Mouse (Mus musculus): ENCODE results near the gene Gbp5. TPM values are rescaled to one million over a fixed set of nuclear protein-coding genes. Genes with fewer than 3 reads are reported as not detected.

The Gbp5 gene
- 0.07 TPM in 1 of 2 replicates, not detected in the other for polyA plus RNA-seq (2014; fragmentation: Nextera tagmentation; extraction: Ambion mirVana)

DNA sequence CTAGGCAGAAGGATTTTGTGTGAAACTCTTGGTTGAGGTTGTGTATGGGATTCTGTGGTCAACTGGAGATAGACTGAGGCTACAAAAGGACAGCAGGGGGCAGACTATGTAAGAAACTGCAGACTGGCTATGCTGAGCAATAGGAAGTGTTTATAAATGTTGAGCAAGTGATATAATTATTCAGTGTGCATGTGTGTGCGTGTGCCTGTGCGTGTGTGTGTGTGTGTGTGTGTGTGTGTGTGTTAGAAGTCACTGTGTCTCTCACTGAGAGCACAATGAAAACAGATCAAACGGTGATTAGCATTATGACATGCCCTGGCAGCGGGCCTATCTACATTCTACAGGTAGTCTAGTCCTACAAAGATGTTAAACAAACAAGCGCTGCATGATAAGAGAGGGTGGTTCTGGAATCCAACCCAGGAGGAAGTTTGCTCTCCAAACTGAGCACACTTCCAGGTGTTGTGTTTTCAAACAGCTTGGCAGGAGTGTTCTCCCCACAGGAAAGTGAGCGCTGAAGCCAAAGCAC, at the start of gene Gbp5:
Gene Gbp5 (plus strand): TSS at position 443 of the 526 bp plus-strand sequence.
- ATAC-seq (ENCODE audit: insufficient number of reproducible peaks, insufficient read depth, low FRiP score, low read depth), result peak; percentile 89
- H3K9ac ChIP-seq (replicated peaks; ENCODE audit: low read depth, low read length), result no peak within 1 kb of the TSS
- no peak within 1 kb of the TSS for H3K4me2 ChIP-seq (replicated peaks; ENCODE audit: low read depth, low read length)
- WGBS, result 49% methylated on average over 6 of the region's 6 CpGs
- no peak within 1 kb of the TSS for H3K27ac ChIP-seq (ENCODE audit: low read length)
- no peak within 1 kb of the TSS for H3K4me3 ChIP-seq (ENCODE audit: low read depth, low read length)
- H3K4me1 ChIP-seq (ENCODE audit: control insufficient read depth, insufficient read depth, low read length), result 0 out of 2 replicates have a peak, but pooled peaks cover 3% of the 10 kb centered on the region
- no peaks in the 10 kb centered on the region for H3K36me3 ChIP-seq (ENCODE audit: control insufficient read depth, insufficient read depth, low read length)
- no peaks in the 10 kb centered on the region for H3K9me3 ChIP-seq (ENCODE audit: control insufficient read depth, low read depth, low read length)
- no peaks in the 10 kb centered on the region for H3K27me3 ChIP-seq (ENCODE audit: control insufficient read depth, insufficient read depth, low read length)

DNA sequence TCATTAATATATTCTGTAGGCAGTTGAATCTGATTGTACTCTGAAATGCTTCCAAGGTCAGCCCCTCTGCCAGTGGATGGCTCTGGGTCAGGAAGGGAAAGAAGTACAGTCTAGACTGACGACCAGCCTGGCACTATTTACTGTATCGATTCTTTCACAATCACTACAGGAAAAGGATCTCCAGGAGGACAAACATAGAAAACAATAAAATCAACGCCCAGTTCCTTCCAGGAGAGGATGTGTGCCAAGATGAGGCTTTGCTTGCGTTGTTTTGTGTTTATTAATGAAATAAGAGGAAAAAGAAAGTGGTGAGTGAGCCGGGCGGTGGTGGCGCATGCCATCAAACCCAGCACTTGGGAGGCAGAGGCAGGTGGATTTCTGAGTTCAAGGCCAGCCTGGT, 39.6 kb upstream of the Gbp5 start:
- ATAC-seq (ENCODE audit: insufficient number of reproducible peaks, insufficient read depth, low FRiP score, low read depth), result no peak
- WGBS, result 79% methylated on average over 7 of the region's 7 CpGs
- H3K4me2 ChIP-seq (replicated peaks; ENCODE audit: low read depth, low read length), result no peak overlapping the region
- H3K4me3 ChIP-seq (ENCODE audit: low read depth, low read length), result no peak overlapping the region
- no peaks in the 10 kb centered on the region for H3K4me1 ChIP-seq (ENCODE audit: control insufficient read depth, insufficient read depth, low read length)
- H3K27ac ChIP-seq (ENCODE audit: low read length), result no peak overlapping the region
- no peak overlapping the region for H3K9ac ChIP-seq (replicated peaks; ENCODE audit: low read depth, low read length)
- H3K36me3 ChIP-seq (ENCODE audit: control insufficient read depth, insufficient read depth, low read length), result no peaks in the 10 kb centered on the region
- H3K27me3 ChIP-seq (ENCODE audit: control insufficient read depth, insufficient read depth, low read length), result no peaks in the 10 kb centered on the region
- H3K9me3 ChIP-seq (ENCODE audit: control insufficient read depth, low read depth, low read length), result no peaks in the 10 kb centered on the region

DNA sequence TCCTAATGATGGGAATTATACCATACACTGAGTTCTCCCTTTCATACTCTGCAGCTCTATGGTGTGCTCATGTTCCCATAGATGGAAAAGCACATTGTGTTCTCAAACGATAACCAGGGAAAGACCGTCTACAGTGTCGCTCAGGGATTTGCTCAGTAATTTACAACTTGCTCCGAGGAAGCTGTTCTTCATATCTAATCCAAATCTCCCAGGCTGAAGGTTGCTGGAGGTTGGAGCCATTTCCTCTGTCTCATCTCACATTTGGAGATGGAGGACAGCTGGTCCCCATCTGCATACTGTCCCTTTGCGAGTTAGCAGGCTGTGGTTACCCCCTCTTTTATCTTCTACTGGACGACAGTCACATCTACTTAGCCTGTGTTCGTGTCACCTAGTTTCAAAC, 34.5 kb upstream of the Gbp5 start:
- Histone ChIP-seq H3K27ac (ENCODE audit: low read length) (no peak overlapping the region), H3K9ac (replicated peaks; ENCODE audit: low read depth, low read length) (no peak overlapping the region), H3K9me3 (ENCODE audit: control insufficient read depth, low read depth, low read length) (no peaks in the 10 kb centered on the region), H3K4me3 (ENCODE audit: low read depth, low read length) (no peak overlapping the region), H3K4me1 (ENCODE audit: control insufficient read depth, insufficient read depth, low read length) (no peaks in the 10 kb centered on the region), H3K4me2 (replicated peaks; ENCODE audit: low read depth, low read length) (no peak overlapping the region), H3K27me3 (ENCODE audit: control insufficient read depth, insufficient read depth, low read length) (no peaks in the 10 kb centered on the region), H3K36me3 (ENCODE audit: control insufficient read depth, insufficient read depth, low read length) (no peaks in the 10 kb centered on the region)
- ATAC-seq (ENCODE audit: insufficient number of reproducible peaks, insufficient read depth, low FRiP score, low read depth), result no peak
- WGBS, result 40% methylated on average over 7 of the region's 7 CpGs

DNA sequence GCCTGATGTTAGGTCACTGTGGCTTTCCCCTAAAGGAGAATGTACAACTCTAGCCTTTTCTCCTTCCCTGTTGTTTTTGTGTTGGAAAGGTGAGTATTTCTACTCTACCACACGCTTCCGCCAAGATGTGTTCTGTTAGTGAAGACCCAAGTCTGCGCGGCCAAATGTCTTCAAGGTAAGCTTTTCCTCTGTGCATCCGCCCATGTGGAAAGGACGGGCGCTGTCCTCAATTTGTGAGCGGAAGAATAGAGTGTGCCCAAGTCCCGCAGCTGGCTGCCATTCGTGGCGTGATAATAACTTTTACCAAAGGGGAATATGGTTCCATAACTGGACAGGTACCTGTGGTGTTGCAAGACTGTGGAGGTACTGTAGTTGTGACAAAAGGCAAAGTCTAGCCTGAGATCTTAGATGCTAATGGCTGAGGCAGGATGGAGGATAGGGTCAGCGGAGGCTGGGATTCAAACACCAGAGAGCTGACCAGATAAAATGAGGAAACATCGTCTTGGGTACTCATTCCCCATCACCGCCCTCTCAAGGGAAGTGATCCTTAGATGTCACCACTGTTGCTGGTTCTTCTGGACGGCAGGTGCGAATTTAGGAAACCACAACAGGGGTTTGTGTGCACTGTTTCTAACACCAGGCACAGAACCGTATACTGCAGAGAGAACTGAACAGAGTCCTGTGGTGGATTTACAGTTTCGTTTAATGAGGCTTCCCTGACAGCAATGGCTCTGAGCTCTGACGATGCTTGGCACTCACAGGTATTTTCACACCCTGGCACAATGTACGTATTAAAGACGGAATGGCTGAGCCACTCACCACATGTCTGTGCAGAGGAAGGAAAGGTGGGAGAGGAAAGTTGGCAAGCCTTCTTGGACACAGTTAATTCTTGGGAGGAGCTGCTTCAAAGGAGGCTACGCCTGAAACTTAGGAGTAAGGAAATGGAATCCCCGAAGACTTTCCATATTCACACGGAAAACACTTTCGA, 30.7 kb upstream of the Gbp5 start:
- H3K4me2 ChIP-seq (replicated peaks; ENCODE audit: low read depth, low read length), result no peak overlapping the region
- no peak overlapping the region for H3K4me3 ChIP-seq (ENCODE audit: low read depth, low read length)
- no peaks in the 10 kb centered on the region for H3K27me3 ChIP-seq (ENCODE audit: control insufficient read depth, insufficient read depth, low read length)
- no peak overlapping the region for H3K9ac ChIP-seq (replicated peaks; ENCODE audit: low read depth, low read length)
- no peak overlapping the region for H3K27ac ChIP-seq (ENCODE audit: low read length)
- no peaks in the 10 kb centered on the region for H3K36me3 ChIP-seq (ENCODE audit: control insufficient read depth, insufficient read depth, low read length)
- H3K9me3 ChIP-seq (ENCODE audit: control insufficient read depth, low read depth, low read length), result no peaks in the 10 kb centered on the region
- no peak for ATAC-seq (ENCODE audit: insufficient number of reproducible peaks, insufficient read depth, low FRiP score, low read depth)
- H3K4me1 ChIP-seq (ENCODE audit: control insufficient read depth, insufficient read depth, low read length), result no peaks in the 10 kb centered on the region
- WGBS, result 90% methylated on average over 25 of the region's 25 CpGs

DNA sequence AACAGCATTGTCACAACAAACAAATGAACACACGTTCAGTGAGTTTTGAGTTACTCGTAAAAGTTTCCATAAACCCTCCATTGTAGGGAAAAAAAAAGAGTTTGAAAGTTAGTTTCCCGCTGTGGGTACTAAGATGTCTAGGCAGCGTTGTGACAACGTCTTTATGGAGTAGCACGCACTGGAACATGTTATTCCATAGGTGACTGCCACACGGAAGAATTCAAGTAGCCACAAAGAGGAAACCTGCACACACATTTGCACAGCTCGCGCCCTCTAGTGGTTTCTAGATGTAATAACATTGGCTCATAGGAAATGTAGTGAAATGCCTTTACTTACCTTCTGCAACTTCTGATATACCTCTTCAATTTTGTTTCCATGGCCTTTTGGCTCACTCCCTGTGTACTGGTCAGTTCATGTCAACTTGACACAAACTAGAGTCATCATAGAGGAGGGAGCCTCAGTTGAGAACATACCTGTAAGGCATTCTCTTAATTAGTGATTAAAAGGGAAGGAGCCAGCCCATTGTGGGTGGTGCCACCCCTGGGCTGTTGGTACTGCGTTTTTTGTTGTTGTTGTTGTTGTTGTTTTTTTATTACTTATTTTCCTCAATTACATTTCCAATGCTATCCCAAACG, 19.3 kb upstream of the Gbp5 start:
- no peaks in the 10 kb centered on the region for H3K36me3 ChIP-seq (ENCODE audit: control insufficient read depth, insufficient read depth, low read length)
- no peaks in the 10 kb centered on the region for H3K9me3 ChIP-seq (ENCODE audit: control insufficient read depth, low read depth, low read length)
- no peak overlapping the region for H3K4me3 ChIP-seq (ENCODE audit: low read depth, low read length)
- peak overlapping the region; percentile 24; the same call in 1 of the 2 replicates for H3K4me2 ChIP-seq (replicated peaks; ENCODE audit: low read depth, low read length)
- 22% methylated on average over 11 of the region's 11 CpGs for WGBS
- H3K9ac ChIP-seq (replicated peaks; ENCODE audit: low read depth, low read length), result no peak overlapping the region
- no peaks in the 10 kb centered on the region for H3K4me1 ChIP-seq (ENCODE audit: control insufficient read depth, insufficient read depth, low read length)
- H3K27me3 ChIP-seq (ENCODE audit: control insufficient read depth, insufficient read depth, low read length), result no peaks in the 10 kb centered on the region
- H3K27ac ChIP-seq (ENCODE audit: low read length), result no peak overlapping the region
- no peak for ATAC-seq (ENCODE audit: insufficient number of reproducible peaks, insufficient read depth, low FRiP score, low read depth)

DNA sequence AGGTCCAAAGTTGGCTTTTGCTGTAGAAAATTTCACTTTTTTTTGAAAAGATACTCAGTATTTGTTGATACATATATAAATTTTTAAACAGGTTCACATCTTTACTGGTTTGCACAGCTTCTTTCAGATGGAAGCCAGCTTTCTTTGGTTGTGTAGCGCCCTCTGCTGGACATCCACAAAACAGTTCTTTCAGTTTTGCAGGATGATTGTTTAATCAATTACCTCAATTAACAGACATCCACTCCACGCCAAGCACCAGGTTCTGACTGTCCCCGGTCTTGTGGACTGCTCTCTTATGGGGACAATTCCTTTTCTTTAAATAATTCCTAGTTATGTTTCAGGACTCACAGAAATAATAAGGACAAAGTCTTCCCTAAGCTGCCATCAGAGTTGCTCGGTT, 17.9 kb upstream of the Gbp5 start:
- ATAC-seq (ENCODE audit: insufficient number of reproducible peaks, insufficient read depth, low FRiP score, low read depth), result no peak
- no peak overlapping the region for H3K4me2 ChIP-seq (replicated peaks; ENCODE audit: low read depth, low read length)
- H3K36me3 ChIP-seq (ENCODE audit: control insufficient read depth, insufficient read depth, low read length), result no peaks in the 10 kb centered on the region
- H3K27me3 ChIP-seq (ENCODE audit: control insufficient read depth, insufficient read depth, low read length), result no peaks in the 10 kb centered on the region
- H3K9me3 ChIP-seq (ENCODE audit: control insufficient read depth, low read depth, low read length), result no peaks in the 10 kb centered on the region
- no peak overlapping the region for H3K27ac ChIP-seq (ENCODE audit: low read length)
- WGBS, result 18% methylated on average over 4 of the region's 4 CpGs
- H3K4me3 ChIP-seq (ENCODE audit: low read depth, low read length), result no peak overlapping the region
- no peak overlapping the region for H3K9ac ChIP-seq (replicated peaks; ENCODE audit: low read depth, low read length)
- no peaks in the 10 kb centered on the region for H3K4me1 ChIP-seq (ENCODE audit: control insufficient read depth, insufficient read depth, low read length)

DNA sequence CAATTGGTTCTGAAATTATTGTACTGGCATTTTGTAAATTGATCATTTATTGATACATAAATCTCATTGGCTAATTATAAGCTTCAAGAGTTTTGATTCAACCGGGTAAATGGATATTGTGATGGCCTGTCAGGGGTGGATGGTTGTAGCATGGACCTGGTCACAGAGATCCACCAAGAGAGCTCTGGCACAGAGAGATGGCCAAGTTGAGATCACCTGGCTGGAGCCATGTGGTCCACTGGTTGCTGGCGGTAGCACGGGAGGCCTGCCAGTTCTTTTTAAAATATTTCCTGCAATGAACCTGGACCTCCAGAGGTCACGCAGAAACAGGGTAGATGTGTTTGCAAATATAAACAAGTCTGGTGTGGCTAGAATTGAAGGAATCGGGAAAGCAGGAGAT, 15.9 kb upstream of the Gbp5 start:
- Histone ChIP-seq H3K4me1 (ENCODE audit: control insufficient read depth, insufficient read depth, low read length) (no peaks in the 10 kb centered on the region), H3K4me3 (ENCODE audit: low read depth, low read length) (no peak overlapping the region), H3K9ac (replicated peaks; ENCODE audit: low read depth, low read length) (no peak overlapping the region), H3K27me3 (ENCODE audit: control insufficient read depth, insufficient read depth, low read length) (no peaks in the 10 kb centered on the region), H3K27ac (ENCODE audit: low read length) (no peak overlapping the region), H3K36me3 (ENCODE audit: control insufficient read depth, insufficient read depth, low read length) (no peaks in the 10 kb centered on the region), H3K9me3 (ENCODE audit: control insufficient read depth, low read depth, low read length) (no peaks in the 10 kb centered on the region), H3K4me2 (replicated peaks; ENCODE audit: low read depth, low read length) (no peak overlapping the region)
- 49% methylated on average over 5 of the region's 5 CpGs for WGBS
- ATAC-seq (ENCODE audit: insufficient number of reproducible peaks, insufficient read depth, low FRiP score, low read depth), result no peak

DNA sequence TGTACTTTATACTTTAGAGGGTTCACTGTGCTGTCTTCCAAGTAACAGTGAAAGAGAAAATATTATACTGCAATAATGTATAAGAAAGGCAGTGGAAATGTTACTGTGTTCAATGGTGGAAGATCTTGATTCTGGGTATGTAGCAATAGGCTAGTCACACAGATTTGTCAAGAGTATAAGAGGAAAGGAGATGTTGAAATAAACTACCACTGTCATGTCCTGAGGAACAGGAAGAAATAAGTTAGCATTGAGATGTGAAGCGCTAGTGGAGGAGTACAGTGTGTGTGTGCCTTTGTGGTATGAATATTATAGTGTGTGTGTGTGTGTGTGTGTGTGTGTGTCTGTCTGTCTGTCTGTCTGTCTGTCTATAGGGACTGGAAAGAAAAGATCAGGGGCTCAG, 15.4 kb upstream of the Gbp5 start:
- no peaks in the 10 kb centered on the region for H3K4me1 ChIP-seq (ENCODE audit: control insufficient read depth, insufficient read depth, low read length)
- no peaks in the 10 kb centered on the region for H3K36me3 ChIP-seq (ENCODE audit: control insufficient read depth, insufficient read depth, low read length)
- H3K4me3 ChIP-seq (ENCODE audit: low read depth, low read length), result no peak overlapping the region
- no peaks in the 10 kb centered on the region for H3K9me3 ChIP-seq (ENCODE audit: control insufficient read depth, low read depth, low read length)
- 88% methylated on average over 1 of the region's 1 CpGs for WGBS
- no peaks in the 10 kb centered on the region for H3K27me3 ChIP-seq (ENCODE audit: control insufficient read depth, insufficient read depth, low read length)
- no peak for ATAC-seq (ENCODE audit: insufficient number of reproducible peaks, insufficient read depth, low FRiP score, low read depth)
- H3K4me2 ChIP-seq (replicated peaks; ENCODE audit: low read depth, low read length), result no peak overlapping the region
- H3K27ac ChIP-seq (ENCODE audit: low read length), result no peak overlapping the region
- H3K9ac ChIP-seq (replicated peaks; ENCODE audit: low read depth, low read length), result no peak overlapping the region
